Mouse (Mus musculus) large intestine, adult 2 months (tissue): ENCODE measurements around the gene Mycl. TPM values are rescaled to one million over a fixed set of nuclear protein-coding genes. Genes with fewer than 3 reads are reported as not detected.
"Not testable (repeated sequence)": the region's sequence is repeated elsewhere in the genome, so short reads cannot be mapped to it uniquely, and the experiment has no call there.

Experiments
- DNase-seq: peaks from one replicate; pipeline ENCODE4 v3.0.0-alpha.2; 2012; ENCODE audit warnings: low read depth, low spot score
- WGBS: fragments of 180-500 bp; shearing (Covaris S2); methylation state at CpG from one replicate; pipeline ENCODE4 v1.1.7; 2018; 5-methylcytosine and 5-hydroxymethylcytosine counted together
- polyA plus RNA-seq: library from polyadenylated mRNA; depleted of rRNA; stranded (reverse); fragments of >200 nt; gene quantifications from 2 replicates; pipeline ENCODE4 v1.2.3, GENCODE M21; 2012

The Mycl gene
- polyA plus RNA-seq, 1 experiment, result 9.8 TPM

GRCm38 (mm10) chr4:122979826-122980225 lies 15.6 kb upstream of the Mycl start:
- DNase-seq, result no peak
- WGBS, result 80% methylated on average over 3 of the region's 3 CpGs

- DNase-seq, result no peak
- 46% methylated on average over 2 of the region's 2 CpGs for WGBS
These were observed 14.8 kb upstream of the Mycl start for GRCm38 (mm10) chr4:122980684-122981083.

- WGBS, result 74% methylated on average over 7 of the region's 7 CpGs
- no peak for DNase-seq
These were observed 14.2 kb upstream of the Mycl start for GRCm38 (mm10) chr4:122981238-122981637.

- no peak for DNase-seq
- 68% methylated on average over 3 of the region's 3 CpGs for WGBS
These were observed 13.5 kb upstream of the Mycl start for GRCm38 (mm10) chr4:122981930-122982329.

GRCm38 (mm10) chr4:122982537-122982936 lies 12.9 kb upstream of the Mycl start:
- 66% methylated on average over 3 of the region's 3 CpGs for WGBS
- DNase-seq, result no peak

- no peak for DNase-seq
- WGBS, result 40% methylated on average over 17 of the region's 17 CpGs
These were observed 11.8 kb upstream of the Mycl start for GRCm38 (mm10) chr4:122983486-122984261.

- WGBS, result 11% methylated on average over 8 of the region's 8 CpGs
- DNase-seq, result no peak
These were observed 10.3 kb upstream of the Mycl start for GRCm38 (mm10) chr4:122985110-122985509.

- no peak for DNase-seq
- WGBS, result 89% methylated on average over 4 of the region's 4 CpGs
These were observed 8.0 kb upstream of the Mycl start for GRCm38 (mm10) chr4:122987421-122987820.

GRCm38 (mm10) chr4:122988004-122988403 lies 7.4 kb upstream of the Mycl start:
- WGBS, result 77% methylated on average over 3 of the region's 3 CpGs
- not testable (repeated sequence) for DNase-seq

- WGBS, result 24% methylated on average over 1 of the region's 1 CpGs
These were observed 4.3 kb upstream of the Mycl start for GRCm38 (mm10) chr4:122991177-122991576.

GRCm38 (mm10) chr4:122992276-122992675 lies 3.2 kb upstream of the Mycl start:
- no peak for DNase-seq
- 31% methylated on average over 3 of the region's 3 CpGs for WGBS

More at GRCm38 (mm10) chr4:122991177-122991576, 4.3 kb upstream of the Mycl start:
- no peak for DNase-seq

- WGBS, result under 1% methylated on average over 32 of the region's 32 CpGs
- no peak for DNase-seq
These were observed 767 bp downstream of the Mycl start for GRCm38 (mm10) chr4:122996221-122996617.

GRCm38 (mm10) chr4:122996618-122997381 lies 1.3 kb downstream of the Mycl start:
- 1% methylated on average over 47 of the region's 47 CpGs for WGBS
- DNase-seq, result no peak

GRCm38 (mm10) chr4:122998537-122999262 lies 3.2 kb downstream of the Mycl start:
- no peak for DNase-seq
- 57% methylated on average over 12 of the region's 12 CpGs for WGBS

GRCm38 (mm10) chr4:122999263-122999691 lies 3.8 kb downstream of the Mycl start:
- 68% methylated on average over 4 of the region's 4 CpGs for WGBS

GRCm38 (mm10) chr4:123000130-123000529 lies 4.7 kb downstream of the Mycl start:
- 88% methylated on average over 14 of the region's 14 CpGs for WGBS
- no peak for DNase-seq

More at GRCm38 (mm10) chr4:122999263-122999691, 3.8 kb downstream of the Mycl start:
- no peak for DNase-seq

GRCm38 (mm10) chr4:123000617-123001342 lies 5.3 kb downstream of the Mycl start:
- WGBS, result 85% methylated on average over 17 of the region's 17 CpGs
- DNase-seq, result no peak

GRCm38 (mm10) chr4:123005054-123005966 lies 9.9 kb downstream of the Mycl start:
- WGBS, result 43% methylated on average over 15 of the region's 15 CpGs
- no peak for DNase-seq
